Mouse (Mus musculus) gastrocnemius, postnatal 25 days (tissue): ENCODE data around the gene Jup. TPM values are rescaled to one million over a fixed set of nuclear protein-coding genes. Genes with fewer than 3 reads are reported as not detected.

Experiments used
- DNase-seq: peaks from one replicate; pipeline ENCODE4 v3.0.0; 2022
- microRNA-seq, 2 experiments: library from miRNA; unstranded; fragments of <30 nt; microRNA quantifications; one replicate each; pipeline ENCODE4 v1.2.0; 2021; ENCODE audit warnings: borderline replicate concordance in 2 of 2
- total RNA-seq, 2 experiments: library from RNA; stranded (reverse); gene quantifications; 1 replicate in 1 of 2; 2 replicates in 1 of 2; pipeline ENCODE4 v1.2.3; 2021

Jup gene
- total RNA-seq, 2 experiments from 2014 or later: 72.0 to 79.8 TPM

DNA sequence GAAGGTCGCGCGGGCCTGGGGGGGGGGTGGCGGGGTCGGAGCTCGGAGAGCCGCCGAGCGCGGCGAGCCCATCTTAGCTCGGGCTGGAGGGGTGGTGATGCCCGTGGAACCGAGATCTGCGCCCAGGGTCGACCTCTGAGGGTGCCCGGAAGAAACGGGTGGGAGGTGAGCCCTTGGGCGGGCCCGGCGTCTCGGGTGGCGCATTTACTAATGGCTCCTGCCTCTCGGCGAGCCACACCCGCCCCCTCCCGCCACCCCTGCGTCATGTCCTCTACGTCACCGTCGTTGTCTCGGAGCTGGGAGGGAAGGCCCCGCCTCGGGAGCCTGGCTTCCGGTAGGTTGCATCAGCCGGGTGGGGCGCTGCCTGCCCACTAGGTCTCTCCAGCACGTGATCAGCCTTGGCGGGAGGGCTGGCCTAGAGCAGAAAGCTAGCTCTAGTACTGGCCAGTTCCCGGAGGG, 77.4 kb downstream of the Jup start:
- DNase-seq: peak; percentile 98

DNA sequence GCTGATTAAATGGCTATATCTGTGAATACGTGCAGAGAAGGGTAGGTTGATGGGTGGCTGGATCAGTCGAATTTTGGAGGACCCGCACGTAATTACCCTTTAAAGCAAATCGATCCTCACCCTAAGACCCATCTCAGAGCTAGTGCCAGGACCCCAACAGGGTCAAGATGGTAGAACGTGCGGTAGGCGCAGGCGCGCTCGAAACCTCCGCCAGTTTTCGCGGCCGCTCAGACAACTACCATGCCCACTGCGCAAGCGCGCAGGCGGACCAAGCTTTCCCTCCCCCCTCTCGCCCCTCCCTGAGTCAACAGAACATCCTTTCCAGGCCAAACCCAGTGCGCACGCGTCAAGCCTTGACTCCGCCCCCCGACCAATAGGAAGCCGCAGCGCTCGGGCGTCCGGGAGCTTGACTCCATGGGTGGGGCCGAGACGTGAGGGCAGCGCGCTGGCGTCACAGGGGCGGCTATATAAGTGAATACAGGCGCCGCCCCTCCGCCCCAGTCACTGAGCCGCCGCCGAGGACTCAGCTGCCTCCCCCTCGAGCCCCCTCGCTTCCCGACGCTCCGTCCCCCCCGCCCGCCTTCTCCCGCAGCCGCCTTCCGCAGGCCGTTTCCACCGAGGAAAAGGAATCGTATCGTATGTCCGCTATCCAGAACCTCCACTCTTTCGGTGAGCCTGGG, 77.9 kb downstream of the Jup start, which contains the start of gene Eif1:
Gene Eif1, plus strand, starts transcription at position 394 of the 680 bp plus-strand sequence.
- peak; percentile 100 for DNase-seq

Small RNA genes within 50 kb of the gene (microRNA-seq; reads per million reads assigned to microRNA genes)
- gene Gm27374: 0 reads per million in 2 experiments

Other genes with a start within 250 kb of the Jup start
- under 1 TPM in 1 of 2 experiments, not detected in 1; 0.28 TPM for gene Krt19, start 249.1 kb downstream of the Jup start, total RNA-seq
- gene Krt9, start 204.5 kb downstream of the Jup start, total RNA-seq: not detected
- not detected for gene Krt14, start 190.2 kb downstream of the Jup start, total RNA-seq
- not detected for gene Krt16, start 148.9 kb downstream of the Jup start, total RNA-seq
- not detected for gene Krt17, start 136.7 kb downstream of the Jup start, total RNA-seq
- not detected for gene Krt42, start 127.9 kb downstream of the Jup start, total RNA-seq
- 1,000 to 10,000 TPM; 1,016 to 1,083 TPM for gene Eif1, start 77.9 kb downstream of the Jup start, total RNA-seq
- not detected for gene Gast, start 63.4 kb downstream of the Jup start, total RNA-seq
- gene Hap1, start 41.6 kb downstream of the Jup start, total RNA-seq: under 1 TPM; 0.27 to 0.28 TPM
- gene P3h4, start 17.1 kb upstream of the Jup start, total RNA-seq: 1 to 10 TPM; 4.3 to 5.1 TPM
- gene Fkbp10, start 17.9 kb upstream of the Jup start, total RNA-seq: 1 to 10 TPM; 7.5 to 10.0 TPM
- 1 to 10 TPM; 8.2 to 8.5 TPM for gene Nt5c3b, start 44.0 kb upstream of the Jup start, total RNA-seq
- under 1 TPM; 0.43 to 0.49 TPM for gene Klhl10, start 44.2 kb upstream of the Jup start, total RNA-seq
- 1 to 10 TPM; 3.8 to 3.9 TPM for gene Klhl11, start 75.0 kb upstream of the Jup start, total RNA-seq
- gene Acly, start 130.2 kb upstream of the Jup start, total RNA-seq: 10 to 100 TPM; 10.6 to 20.3 TPM
- gene Ttc25, start 147.8 kb upstream of the Jup start, total RNA-seq: under 1 TPM; 0.36 to 0.38 TPM
- gene Cnp, start 177.1 kb upstream of the Jup start, total RNA-seq: 1 to 10 TPM; 8.6 to 9.6 TPM
- 10 to 100 TPM; 19.9 to 21.5 TPM for gene Nkiras2, start 221.5 kb upstream of the Jup start, total RNA-seq
- gene Dnajc7, start 222.4 kb upstream of the Jup start, total RNA-seq: 100 to 1,000 TPM; 123 to 126 TPM